Mouse (Mus musculus) gastrocnemius, postnatal 4 days (tissue): ENCODE data around the gene a. TPM values are rescaled to one million over a fixed set of nuclear protein-coding genes. Genes with fewer than 3 reads are reported as not detected.
"Not testable (repeated sequence)": the region's sequence is repeated elsewhere in the genome, so short reads cannot be mapped to it uniquely, and the experiment has no call there.

Source experiments
- DNase-seq, 2 experiments: peaks; one replicate each; pipeline ENCODE4 v3.0.0; 2021 to 2022; ENCODE audit warnings: low spot score in 2 of 2, mixed read lengths in 2 of 2
- total RNA-seq, 2 experiments: library from RNA; stranded (reverse); gene quantifications; 2 replicates each; pipeline ENCODE4 v1.2.3; 2021

The a gene
- total RNA-seq, 2 experiments from 2014 or later = not detected

DNA sequence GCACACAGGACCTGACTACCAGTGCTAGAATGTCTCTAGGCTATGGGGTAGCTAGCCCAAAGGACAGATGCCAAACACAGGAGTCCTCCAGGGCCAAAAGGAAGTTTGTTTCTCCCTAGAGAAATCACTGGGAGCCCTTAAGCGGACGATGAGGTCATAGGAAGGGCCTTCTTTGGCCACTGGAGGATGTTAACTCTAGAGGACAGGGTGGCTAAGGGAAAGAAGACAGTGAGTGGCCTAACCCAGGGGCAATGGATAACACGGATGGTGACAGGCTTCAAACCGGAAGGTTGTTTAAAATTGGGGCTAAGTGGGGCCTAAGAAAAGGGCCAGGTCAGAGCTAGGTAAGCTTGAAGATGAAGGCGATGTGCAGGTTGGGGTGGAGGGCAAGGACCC lies 258.9 kb downstream of the a start:
- no peak for DNase-seq

DNA sequence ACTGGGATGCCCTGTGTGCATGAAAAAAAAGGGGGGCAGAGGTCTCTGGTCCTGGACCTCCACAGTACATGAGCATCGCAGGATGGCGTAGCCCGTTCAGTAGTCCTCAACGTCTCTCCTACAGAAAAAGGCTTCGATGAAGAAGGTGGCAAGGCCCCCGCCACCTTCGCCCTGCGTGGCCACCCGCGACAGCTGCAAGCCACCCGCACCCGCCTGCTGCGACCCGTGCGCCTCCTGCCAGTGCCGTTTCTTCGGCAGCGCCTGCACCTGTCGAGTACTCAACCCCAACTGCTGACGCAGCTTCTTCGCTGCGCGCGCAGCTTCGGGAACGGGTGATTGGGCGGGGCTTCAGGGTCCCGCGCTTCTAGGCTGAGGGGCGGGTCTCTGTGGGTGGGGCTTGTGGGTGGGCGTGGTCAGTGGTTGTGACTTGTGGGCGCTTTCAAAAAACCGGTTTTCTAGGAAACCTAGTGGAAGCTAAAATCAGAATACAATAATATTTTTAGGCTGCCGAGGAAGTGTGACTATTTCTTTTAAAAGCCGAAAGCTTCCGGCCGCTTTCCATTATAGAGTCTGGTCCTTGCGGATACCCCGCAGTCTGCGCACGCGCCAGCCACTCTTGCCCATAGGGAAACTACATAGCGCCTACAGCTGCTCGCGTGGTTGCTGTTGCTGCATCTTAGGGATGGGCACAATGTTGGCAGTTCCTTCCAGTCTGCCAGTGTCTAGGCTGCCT lies 259.5 kb downstream of the a start:
- peak; percentile 91 to 95 for DNase-seq

DNA sequence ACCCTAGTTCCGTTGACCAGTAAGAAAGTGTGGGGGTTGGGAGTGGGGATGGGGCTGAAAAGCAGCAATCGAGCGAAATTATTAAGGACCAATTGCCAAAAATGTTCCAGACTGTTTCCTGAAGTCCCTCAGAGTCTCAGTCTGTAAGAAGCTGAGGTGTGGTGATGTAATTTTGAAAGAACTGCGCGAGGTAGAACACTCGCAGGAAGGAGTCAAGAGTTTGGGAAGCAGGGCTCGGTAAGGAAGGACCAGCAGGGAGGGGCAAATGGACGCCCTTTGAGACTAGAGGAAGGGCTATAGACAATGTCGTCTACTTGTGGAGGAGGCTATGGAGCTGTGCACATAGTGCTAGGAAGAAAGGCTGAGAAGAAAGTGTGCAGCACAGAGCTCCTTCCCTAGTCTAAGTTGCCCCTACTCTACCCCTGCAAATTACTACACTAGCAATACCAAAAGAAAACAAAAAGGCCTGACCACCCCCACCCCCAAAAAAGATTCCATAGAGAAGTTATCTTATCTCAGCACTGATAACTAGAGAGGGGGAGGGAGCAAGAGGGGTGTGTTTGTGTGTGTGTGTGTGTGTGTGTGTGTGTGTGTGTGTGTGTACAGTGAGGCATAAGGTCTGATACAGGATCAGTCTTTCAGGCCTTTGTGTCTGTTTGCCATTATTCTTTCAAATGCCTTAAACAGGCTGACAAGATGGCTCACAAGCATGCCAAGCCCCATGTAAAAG lies 260.6 kb downstream of the a start:
- no peak for DNase-seq

DNA sequence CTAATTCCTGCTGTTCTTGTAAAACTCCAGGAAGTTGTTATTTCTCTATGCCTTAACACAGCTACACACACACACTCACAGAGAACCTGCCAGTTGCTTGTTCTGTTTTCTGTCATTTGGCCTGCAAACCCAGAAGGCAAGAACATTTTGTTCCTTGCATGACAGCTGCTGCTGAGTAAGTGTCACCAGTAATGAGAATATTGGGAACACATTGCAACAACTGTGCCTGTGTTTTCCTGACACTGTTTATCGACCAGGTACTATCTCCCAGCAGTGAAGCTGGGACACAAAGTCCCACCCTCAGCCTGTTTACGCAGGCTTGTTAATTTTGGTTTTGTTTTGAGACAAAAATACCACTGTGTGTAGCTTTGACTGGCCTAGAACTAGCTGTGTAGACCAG lies 261.5 kb downstream of the a start:
- DNase-seq = no peak

DNA sequence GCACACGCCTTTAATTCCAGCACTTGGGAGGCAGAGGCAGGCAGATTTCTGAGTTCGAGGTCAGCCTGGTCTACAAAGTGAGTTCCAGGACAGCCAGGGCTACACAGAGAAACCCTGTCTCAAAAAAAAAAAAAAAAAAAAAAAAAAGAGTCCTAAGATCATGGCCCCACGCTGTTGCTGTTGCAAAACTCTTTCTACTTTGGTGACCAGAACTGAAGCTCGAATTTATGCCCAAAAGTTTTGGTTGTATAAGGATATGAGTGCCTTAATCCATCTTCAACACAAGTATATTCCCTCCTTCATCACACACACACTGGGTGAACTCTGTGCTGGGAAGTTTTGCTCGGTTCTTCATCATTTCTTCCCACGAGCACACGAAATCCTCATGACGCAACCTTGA lies 262.3 kb downstream of the a start:
- not testable (repeated sequence) for DNase-seq

DNA sequence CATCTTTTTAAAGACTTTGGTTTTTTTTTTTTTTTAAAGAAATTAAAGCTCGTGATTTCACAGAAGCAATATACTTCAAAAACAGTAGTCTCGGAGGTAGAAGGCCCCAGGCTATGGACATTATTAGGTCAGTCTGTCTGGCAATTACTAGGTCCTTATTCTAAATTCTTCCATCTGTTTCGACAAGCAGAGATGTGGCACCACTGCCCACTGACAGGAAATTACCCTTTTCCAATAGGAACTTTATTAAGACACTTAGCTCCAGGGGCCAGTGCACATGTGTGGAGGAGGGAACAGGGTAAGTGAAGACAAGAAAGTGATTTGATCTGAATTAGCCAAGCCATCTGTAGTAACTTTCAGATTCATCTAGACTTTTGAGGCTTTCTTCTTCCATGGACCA lies 263.5 kb downstream of the a start:
- DNase-seq = no peak

DNA sequence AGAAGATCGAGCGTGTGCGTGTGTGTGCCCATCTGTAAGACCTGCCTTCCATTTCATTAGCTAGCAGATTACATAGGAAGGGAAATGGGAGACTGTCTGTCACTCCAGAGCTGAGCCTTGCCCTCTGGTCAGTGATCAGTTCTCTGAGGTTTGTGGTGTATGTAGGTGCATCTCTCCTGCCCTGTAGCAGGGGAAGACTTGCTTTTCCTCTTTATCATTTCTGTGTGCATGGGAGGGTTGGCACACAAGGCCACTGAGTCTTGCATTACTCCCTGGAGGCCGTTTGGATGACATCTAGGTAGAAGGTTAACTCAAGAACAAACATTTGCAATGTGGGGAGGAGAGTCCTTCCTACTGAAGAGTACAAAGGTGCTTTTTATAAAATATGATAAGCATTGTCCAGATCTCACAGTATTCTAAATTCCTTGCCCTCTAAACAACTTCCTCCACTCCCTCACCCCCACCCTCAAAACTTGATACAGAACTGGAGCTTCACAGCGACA lies 264.9 kb downstream of the a start:
- no peak for DNase-seq

DNA sequence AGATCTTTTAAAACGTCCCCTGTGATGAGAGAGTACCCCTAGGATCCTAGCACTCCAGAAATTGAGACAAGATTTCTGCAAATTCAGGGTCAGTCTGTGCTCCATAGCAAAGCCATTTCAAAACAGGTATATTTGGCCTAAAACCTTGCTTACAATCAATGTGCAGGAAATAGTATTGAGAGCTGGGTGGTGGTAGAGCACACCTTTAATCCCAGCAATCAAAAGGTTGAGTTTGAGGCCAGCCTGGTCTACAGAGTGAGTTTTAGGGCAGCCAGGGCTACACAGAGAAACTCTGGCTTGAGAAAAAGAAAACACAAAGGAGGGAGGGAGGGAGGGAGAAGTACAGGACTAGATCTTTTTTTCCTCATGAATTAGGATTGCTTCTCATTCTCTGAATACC lies 266.2 kb downstream of the a start:
- DNase-seq = no peak

DNA sequence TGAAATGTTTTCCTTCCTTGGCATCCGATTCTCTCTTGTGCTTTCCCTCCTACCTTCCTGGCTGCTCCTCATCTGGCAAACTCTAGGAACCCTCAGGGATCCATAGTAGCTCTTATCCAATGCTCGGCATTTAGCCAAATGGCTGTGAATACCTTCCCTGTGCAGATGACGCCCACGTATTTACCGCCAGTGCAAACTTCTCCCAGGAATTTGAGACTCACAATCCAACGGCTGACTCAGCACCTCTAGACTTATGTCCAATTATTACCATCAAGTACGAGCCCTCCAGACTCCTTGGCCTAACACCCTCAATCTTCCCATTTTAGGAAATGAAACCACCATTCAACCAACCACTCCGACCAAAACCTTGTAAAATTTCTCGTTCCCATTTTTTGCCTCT lies 279.8 kb downstream of the a start:
- DNase-seq = no peak

DNA sequence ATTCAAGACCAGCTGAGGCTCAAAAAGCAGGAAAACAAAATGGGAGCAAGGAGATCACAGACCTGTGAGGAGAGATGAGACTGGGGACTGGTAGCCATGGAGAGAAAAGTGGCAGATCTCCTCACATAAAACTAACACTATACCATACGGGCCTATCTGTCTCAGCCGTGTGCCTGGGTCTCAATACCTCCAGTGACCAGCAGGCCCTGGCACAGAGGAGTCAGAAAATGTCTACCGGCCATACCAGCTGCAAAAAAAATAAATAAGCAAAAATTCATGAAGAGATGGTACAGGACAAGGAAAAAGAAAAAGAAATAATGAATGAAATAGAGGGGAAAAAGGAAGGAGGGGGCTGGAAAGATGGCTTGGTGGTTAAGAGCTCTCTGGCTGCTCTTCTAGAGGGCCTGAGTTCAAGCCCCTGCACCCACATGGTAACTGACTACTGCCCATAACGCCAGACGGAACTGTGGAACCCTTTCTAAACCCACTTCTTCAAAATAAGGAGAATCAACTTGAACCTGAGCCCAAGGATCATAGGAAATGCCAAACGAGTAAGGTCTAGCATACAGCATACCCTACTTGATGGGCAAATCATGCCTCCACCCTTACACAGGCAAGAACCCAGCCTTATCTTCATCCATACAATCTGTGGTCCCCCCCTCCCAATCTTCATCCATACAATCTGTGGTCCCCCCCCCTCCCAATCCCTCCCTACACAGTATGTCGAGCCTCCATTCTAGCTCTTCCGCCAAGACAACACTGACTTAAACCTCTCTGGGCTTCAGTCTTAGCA lies 281.3 kb downstream of the a start:
- DNase-seq = no peak

DNA sequence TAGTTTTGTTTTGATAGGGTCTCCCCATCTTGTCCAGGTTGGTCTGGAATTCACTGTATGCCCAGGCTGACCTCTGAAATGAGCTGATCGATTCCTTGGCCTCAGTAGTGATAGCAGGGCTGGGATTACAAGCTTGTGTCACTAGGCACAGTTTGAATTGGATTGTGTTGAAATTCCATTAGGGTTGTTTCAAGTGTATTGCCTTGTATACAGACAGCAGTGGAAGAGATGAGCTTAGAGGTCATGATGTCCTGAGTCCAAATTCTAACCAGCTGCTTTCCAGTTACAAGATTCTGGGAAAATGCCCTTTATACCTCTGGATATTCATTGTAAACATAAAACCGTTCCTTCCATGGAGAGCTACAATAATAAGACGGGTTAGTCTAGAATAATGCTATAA lies 282.1 kb downstream of the a start:
- no peak for DNase-seq

DNA sequence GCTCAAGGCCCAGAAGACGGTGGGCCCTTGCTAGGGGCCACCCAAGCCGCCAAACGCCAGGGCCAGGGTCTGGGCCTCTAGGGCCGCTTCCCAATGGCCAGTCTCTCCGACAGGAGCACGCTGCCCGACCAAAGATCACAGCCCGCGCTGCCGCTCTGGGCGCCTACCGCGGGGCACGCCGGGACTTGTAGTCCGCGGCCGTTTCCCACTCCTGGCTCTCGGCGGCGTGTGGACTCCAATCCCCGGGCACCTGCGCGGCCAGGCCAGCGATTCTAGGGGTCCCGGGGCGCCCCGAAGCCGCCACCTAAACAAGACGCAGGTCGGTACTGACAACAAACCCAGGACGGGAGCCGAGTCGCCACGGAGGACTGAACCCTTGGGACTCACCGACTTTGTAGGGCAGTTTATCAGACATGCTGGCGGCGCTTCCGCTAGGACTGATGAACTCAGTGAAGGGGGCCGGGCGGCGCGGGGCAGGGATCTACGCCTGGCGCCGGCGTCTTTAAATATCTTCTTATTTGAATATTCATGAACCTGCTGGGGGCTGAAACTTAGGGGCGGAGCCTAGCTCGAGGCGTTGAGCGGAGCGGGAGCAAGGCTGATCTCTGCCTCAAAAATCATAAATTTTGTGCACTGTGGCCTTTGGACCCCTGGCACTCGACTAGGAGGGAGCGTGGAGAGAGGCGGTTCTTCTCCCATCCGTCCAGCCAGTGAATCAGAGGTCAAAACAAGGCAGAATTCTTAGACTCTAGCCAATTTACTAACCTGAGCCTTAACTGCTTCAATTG lies 283.0 kb downstream of the a start, which contains the start of gene Ahcy:
TSS of gene Ahcy (minus strand) at position 520 of the 788 bp plus-strand sequence.
- DNase-seq = peak; percentile 71 to 89

DNA sequence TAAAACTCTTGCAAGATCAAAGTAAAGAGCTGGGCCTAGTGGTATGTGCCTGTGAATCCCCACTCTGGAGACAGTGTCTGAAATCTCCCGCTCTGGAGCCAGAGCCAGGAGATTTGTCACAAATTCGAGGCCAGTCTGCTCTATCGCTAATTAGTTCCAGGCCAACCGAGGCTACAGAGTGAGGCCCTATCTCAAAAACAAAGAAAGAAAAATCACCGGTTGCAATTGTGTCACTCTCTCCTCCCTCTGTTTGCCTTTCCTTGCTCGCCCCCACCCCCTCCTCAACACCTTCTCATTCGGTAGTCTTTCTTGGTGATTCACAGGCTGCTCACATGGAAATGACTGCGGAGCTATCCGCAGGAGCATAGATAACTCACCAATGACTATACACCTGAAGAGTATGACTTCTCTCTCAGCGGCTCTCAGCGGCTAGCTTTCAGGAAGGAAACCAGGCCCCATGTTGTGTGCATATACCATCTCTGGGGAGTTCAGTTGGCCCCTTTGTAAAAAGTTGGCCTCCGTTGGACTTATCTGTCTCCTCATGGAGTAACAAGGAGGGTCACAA lies 283.6 kb downstream of the a start:
- DNase-seq = no peak

DNA sequence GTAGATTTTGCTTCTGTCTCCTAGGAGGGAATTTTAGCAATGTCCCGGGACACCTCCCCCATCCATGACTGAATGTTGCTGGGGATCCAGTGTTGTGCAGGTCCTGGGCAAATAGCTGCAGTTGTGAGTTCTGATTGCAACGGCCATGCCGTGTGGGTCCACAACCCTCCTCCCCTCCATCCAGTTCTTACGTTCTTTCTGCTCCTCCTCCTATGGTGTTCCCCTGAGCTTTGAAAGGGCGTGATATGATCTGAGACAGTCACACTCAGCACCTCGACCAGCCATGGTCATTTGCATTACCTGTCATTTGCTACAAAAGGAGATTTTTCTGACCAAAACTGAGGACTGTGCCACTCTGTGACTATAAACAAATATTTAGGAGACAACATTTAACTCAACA lies 284.4 kb downstream of the a start:
- DNase-seq = no peak

DNA sequence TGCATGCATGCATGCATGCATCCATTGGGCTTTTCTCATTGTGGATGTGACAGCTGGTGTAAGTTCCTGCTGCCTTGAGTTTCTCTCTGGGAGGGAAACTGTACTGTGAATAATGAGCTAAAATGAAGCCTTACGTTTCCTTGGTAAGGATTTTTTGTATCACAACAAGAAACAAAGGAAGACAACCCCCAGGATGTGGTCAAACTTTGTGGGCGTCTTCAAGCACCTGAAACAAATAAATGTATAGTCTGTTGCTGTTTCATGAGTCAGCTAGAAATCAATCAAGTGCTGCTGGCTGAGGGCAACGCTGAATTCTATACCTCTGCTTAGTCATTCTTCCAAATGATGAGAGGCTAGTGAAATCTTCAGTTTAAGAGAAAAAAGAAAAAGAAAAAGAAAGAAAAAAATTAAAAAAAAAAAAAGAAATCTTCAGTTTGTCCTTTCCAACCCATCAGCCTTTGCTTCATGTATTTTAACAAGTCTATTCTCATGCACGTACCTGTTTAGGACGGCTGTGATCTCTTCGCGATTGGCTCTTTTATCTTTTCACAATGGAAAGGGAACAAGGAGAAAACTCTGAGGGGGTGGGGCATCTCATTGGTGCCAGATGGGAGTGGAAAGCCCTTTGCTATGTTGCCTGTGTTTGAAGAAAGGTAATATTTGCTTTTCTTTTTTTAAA lies 288.4 kb downstream of the a start:
- DNase-seq = no peak

DNA sequence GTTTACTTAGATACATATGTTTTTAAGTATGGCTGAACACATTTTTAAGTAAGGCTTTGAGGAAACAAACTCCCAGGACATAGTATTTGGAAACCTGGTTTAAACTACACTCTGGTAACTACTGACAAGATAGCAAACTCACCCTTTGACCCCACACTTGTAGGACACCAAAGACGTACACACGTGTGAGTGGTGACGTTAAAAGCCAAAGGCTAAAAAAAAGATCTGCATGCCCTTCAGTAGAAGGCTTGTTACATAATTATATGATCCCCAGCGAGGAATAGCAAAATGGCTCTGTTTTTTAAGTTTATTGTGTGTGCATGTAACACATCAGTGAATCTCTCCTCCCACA lies 289.0 kb downstream of the a start:
- DNase-seq = no peak

DNA sequence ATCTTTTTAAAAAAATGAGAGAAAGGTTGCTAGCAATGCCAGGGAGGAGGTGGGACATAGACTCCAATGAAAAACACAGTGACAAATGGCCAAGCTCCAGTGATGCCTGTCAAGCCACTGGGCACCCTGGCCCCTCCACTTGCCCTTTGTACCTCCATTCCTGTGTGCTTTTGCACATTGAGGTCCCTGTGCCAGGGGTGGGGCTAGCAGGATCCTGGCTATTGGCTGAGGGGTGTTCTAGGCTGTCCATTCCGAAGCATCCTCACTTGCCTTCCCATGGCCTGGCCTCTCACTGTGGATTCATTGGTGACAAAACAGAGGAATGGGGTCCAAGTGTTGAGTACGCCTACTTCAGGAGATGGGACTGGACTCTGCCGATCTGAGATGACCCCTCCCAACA lies 289.9 kb downstream of the a start:
- no peak for DNase-seq

DNA sequence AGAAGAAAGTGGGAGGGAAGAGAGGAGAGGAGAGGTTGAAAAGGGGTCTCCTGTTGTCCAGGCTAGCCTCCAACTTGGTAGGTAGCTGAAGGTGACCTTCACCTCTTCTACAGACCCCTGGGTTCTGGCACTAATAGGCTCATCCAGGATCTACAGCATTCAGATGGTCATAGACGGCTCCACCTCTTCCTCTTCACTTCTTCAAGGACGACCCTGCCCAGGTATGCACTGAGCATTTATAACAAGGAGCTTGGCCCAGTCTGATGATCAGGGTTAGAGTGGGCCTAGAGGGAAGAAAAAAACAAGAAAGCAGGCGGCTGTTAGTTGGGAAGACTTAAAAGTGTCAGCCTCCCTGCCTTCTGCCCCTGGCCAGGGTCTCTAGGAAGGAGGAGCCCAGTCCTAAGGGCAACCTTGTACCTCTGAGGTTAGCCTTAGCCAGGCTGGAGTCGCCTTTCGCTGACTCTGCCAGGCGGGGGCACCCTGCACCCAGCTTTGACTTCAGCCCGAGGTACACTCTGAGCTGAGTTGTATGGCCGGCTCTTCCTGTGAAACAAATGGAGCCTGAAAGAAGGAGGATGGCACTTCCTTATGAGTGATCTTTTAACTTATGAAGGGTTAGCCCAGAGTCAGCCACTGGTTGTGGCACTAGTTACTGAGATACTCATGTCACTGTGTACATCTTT lies 291.1 kb downstream of the a start:
- DNase-seq = peak in 1 of 2 experiments; percentile 53

DNA sequence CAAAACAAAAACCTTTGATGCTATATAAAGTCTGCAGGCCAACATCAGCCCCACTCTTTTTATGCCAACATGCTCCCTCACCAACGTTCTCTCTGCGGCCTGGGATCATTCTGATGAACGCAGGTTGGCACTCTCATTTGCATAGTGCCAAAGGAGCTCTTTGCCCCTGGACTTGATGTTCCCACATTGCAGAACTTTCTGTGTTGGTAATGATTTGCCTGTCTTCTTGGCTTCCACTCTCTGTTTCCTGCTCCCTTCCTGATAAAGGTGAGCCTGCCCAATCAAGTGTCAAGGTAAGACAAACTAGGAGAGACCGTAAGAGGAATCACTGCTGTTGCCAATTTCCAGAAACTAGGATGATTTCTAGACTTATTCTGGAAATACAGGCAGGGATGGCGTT lies 293.3 kb downstream of the a start:
- DNase-seq = no peak

DNA sequence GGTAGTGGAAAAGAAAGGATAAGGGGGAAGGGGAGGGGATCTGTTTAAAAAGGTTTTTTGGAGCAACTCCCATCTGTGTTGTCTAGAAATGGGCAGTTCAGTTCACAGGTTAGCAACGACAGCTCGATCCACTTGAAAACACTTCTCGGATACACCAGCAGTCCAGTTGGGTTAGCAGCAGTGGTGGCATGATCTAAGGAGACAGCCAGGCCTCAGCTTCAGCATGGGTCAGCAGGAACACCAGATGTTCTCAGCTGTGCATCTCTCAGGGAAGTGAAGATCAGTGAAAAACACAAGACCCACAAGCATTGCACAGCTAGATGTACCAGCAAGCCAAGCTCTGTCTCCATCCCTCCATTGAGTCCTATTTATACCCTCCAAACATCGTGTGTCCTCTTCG lies 295.1 kb downstream of the a start:
- DNase-seq = no peak
